Mouse (Mus musculus) CD8-positive naive resting alpha-beta T cell, adult 2 months (primary cell): Measurements from ENCODE around the gene Chic1.

Experiments used
- DNase-seq, 2 experiments: peaks; one replicate each; pipeline ENCODE4 v3.0.0; 2022; ENCODE audit warnings: low read depth in 2 of 2, low spot score in 2 of 2

Gene Chic1

GRCm38 (mm10) chrX:103427677-103428076 lies 71.4 kb downstream of the Chic1 start:
- DNase-seq = no peak

- no peak for DNase-seq
Observed at GRCm38 (mm10) chrX:103432293-103432692, 76.0 kb downstream of the Chic1 start.

DNA sequence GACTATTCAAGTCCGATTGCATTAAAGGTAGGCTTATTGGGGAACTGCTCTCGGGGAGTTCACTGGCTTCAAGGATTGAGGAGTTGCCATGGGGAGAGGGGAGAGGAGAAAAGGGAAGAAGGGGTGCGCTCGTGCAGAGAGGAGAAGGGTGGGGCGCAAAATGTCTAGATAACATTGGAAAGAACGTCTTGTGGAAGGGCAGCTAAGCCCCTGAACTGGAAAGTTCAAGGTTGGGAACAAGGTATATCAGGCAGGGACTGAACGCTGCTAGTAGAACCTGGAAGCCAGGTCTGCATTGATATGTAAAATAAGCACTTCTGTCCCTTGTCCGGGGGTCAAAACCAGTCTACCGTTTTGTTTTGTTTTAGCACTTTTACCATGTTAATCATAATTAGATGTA lies 81.7 kb downstream of the Chic1 start:
- DNase-seq = no peak

DNA sequence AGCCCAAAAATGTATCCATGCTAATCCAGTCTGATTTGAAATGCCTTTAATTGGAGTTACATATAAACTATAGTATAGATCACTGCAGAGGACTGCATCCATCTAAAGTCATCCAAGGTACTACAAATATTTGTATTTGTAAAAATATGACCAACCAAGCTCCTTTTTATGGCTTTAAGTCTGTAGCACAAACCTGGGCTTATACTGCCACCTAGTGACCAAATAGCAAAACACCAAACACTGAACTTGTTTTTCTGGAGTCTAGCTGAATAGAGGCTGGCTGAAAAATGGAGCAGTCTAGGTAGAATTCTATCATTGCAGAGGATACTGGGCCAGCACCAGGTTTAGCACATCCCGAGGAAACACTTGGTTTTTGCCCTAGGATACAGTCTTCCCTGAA lies 84.5 kb downstream of the Chic1 start:
- DNase-seq = peak in 1 of 2 experiments; percentile 44

DNA sequence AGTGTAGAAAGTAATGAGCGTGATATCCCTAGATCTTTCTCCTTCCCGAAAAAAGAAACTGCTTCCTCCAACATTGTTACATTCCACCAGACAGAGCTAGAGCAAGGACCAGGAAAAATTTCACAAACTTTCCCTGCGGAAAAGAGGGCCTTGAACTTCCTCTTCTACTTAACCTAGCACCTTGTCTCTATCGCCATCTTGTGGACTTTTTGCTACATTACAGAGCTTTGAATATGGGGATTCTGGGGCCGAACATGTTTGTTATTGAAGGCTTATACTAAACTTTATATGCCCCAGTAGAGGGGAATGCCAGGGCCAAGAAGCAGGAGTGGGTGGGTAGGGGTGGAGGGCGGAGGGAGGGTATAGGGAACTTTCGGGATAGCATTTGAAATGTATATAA lies 87.5 kb downstream of the Chic1 start:
- DNase-seq = peak; percentile 6 to 44
